Mouse (Mus musculus) lung, embryonic 15.5 days (tissue): Measurements from ENCODE around the gene St6galnac1. TPM values are rescaled to one million over a fixed set of nuclear protein-coding genes. Genes with fewer than 3 reads are reported as not detected.
A peak's percentile ranks its signal among the peaks of the same experiment; 100 is the strongest.
"Not testable (repeated sequence)": the region's sequence is repeated elsewhere in the genome, so short reads cannot be mapped to it uniquely, and the experiment has no call there.

Experiments used
- ATAC-seq: fragments of 200-750 bp; cut with Nextera tagmentation; 2 replicates; pipeline ENCODE4 v1.8.0; 2017; ENCODE audit warnings: moderate number of reproducible peaks, borderline replicate concordance; ENCODE audit not compliant: low FRiP score, low TSS enrichment; ENCODE audit errors: extremely low read depth
- H3K27ac ChIP-seq: fragments of 300-500 bp; sonication (generic); 2 replicates; pipeline ENCODE4 v1.5.1; 2015; ENCODE audit warnings: moderate library complexity, mild to moderate bottlenecking, inconsistent platforms
- H3K27me3 ChIP-seq: fragments of 300-500 bp; sonication (generic); 2 replicates; pipeline ENCODE4 v1.6.1; 2015; ENCODE audit warnings: inconsistent platforms
- H3K36me3 ChIP-seq: fragments of 300-500 bp; sonication (generic); 2 replicates; pipeline ENCODE4 v1.6.1; 2015; ENCODE audit warnings: inconsistent platforms
- H3K4me1 ChIP-seq: fragments of 300-500 bp; sonication (generic); 2 replicates; pipeline ENCODE4 v1.6.1; 2015; ENCODE audit warnings: inconsistent platforms
- H3K4me2 ChIP-seq: fragments of 300-500 bp; sonication (generic); 2 replicates; pipeline ENCODE4 v1.6.1; 2015; ENCODE audit warnings: inconsistent platforms, mild to moderate bottlenecking, moderate library complexity
- H3K4me3 ChIP-seq: fragments of 300-500 bp; sonication (generic); 2 replicates; pipeline ENCODE4 v1.5.1; 2015; ENCODE audit warnings: mild to moderate bottlenecking, inconsistent platforms
- H3K9ac ChIP-seq: fragments of 300-500 bp; sonication (generic); 2 replicates; pipeline ENCODE4 v1.6.1; 2015; ENCODE audit warnings: inconsistent platforms
- H3K9me3 ChIP-seq: fragments of 300-500 bp; sonication (generic); 2 replicates; pipeline ENCODE4 v1.6.1; 2016; ENCODE audit warnings: inconsistent platforms
- WGBS: fragments of 180-500 bp; shearing (Covaris S2); methylation state at CpG from one replicate; pipeline ENCODE4 v1.1.7; 2015; 5-methylcytosine and 5-hydroxymethylcytosine counted together
- polyA plus RNA-seq: library from polyadenylated mRNA; unstranded; fragments of >200 nt; fragmentation: Nextera tagmentation; extraction: Ambion mirVana; gene quantifications from 2 replicates; pipeline ENCODE4 v1.2.1, GENCODE M21; 2015

Gene St6galnac1
- polyA plus RNA-seq, 1 experiment from 2014 or later: not detected

GRCm38 (mm10) chr11:116753674-116754470, 21.4 kb downstream of the St6galnac1 start:
- Histone ChIP-seq H3K9ac (no peak overlapping the region), H3K4me3 (no peak overlapping the region), H3K36me3 (no peaks in the 10 kb centered on the region), H3K4me1 (no peaks in the 10 kb centered on the region), H3K9me3 (no peaks in the 10 kb centered on the region), H3K27me3 (no peaks in the 10 kb centered on the region), H3K27ac (no peak overlapping the region), H3K4me2 (no peak overlapping the region)
- ATAC-seq: no peak
- WGBS: 83% methylated on average over 5 of the region's 5 CpGs

- no peak overlapping the region for H3K4me3 ChIP-seq
- no peaks in the 10 kb centered on the region for H3K36me3 ChIP-seq
- no peak overlapping the region for H3K27ac ChIP-seq
- no peaks in the 10 kb centered on the region for H3K27me3 ChIP-seq
- H3K9me3 ChIP-seq: no peaks in the 10 kb centered on the region
- WGBS: 72% methylated on average over 8 of the region's 8 CpGs
- H3K9ac ChIP-seq: no peak overlapping the region
- H3K4me2 ChIP-seq: no peak overlapping the region
- no peak for ATAC-seq
- no peaks in the 10 kb centered on the region for H3K4me1 ChIP-seq
These were observed 25.6 kb downstream of the St6galnac1 start for GRCm38 (mm10) chr11:116749733-116750132.

GRCm38 (mm10) chr11:116748692-116749091, 26.6 kb downstream of the St6galnac1 start:
- not testable (repeated sequence) for H3K4me3 ChIP-seq

GRCm38 (mm10) chr11:116746822-116747221, 28.5 kb downstream of the St6galnac1 start:
- H3K4me1 ChIP-seq, H3K4me2 ChIP-seq, H3K27ac ChIP-seq, H3K4me3 ChIP-seq, H3K9me3 ChIP-seq, H3K36me3 ChIP-seq, H3K27me3 ChIP-seq, H3K9ac ChIP-seq, ATAC-seq: not testable (repeated sequence)
- 96% methylated on average over 3 of the region's 3 CpGs for WGBS

More at GRCm38 (mm10) chr11:116748692-116749091, 26.6 kb downstream of the St6galnac1 start:
- H3K27me3 ChIP-seq, H3K4me2 ChIP-seq, H3K9ac ChIP-seq, H3K27ac ChIP-seq, H3K36me3 ChIP-seq, ATAC-seq, H3K9me3 ChIP-seq, H3K4me1 ChIP-seq: not testable (repeated sequence)
- 72% methylated on average over 2 of the region's 2 CpGs for WGBS

GRCm38 (mm10) chr11:116745457-116745856, 29.9 kb downstream of the St6galnac1 start:
- not testable (repeated sequence) for H3K9ac ChIP-seq, H3K4me3 ChIP-seq, H3K36me3 ChIP-seq, H3K27me3 ChIP-seq, H3K9me3 ChIP-seq, H3K4me1 ChIP-seq, ATAC-seq, H3K4me2 ChIP-seq, H3K27ac ChIP-seq
- WGBS: 68% methylated on average over 2 of the region's 2 CpGs

- H3K9me3 ChIP-seq: no peaks in the 10 kb centered on the region
- H3K27me3 ChIP-seq: no peaks in the 10 kb centered on the region
- WGBS: 45% methylated on average over 11 of the region's 11 CpGs
- no peak for ATAC-seq
- no peaks in the 10 kb centered on the region for H3K36me3 ChIP-seq
- H3K4me1 ChIP-seq: no peaks in the 10 kb centered on the region
- H3K9ac ChIP-seq: no peak overlapping the region
- H3K4me3 ChIP-seq: no peak overlapping the region
- no peak overlapping the region for H3K27ac ChIP-seq
- no peak overlapping the region for H3K4me2 ChIP-seq
These were observed 36.9 kb downstream of the St6galnac1 start for GRCm38 (mm10) chr11:116738411-116738810.

- H3K36me3 ChIP-seq: no peaks in the 10 kb centered on the region
- no peak for ATAC-seq
- H3K9ac ChIP-seq: no peak overlapping the region
- 71% methylated on average over 4 of the region's 4 CpGs for WGBS
- no peak overlapping the region for H3K4me2 ChIP-seq
- no peak overlapping the region for H3K27ac ChIP-seq
- H3K27me3 ChIP-seq: no peaks in the 10 kb centered on the region
- no peak overlapping the region for H3K4me3 ChIP-seq
- peaks cover 4% of the 10 kb centered on the region; the same call in 1 of the 2 replicates for H3K4me1 ChIP-seq
- H3K9me3 ChIP-seq: no peaks in the 10 kb centered on the region
These were observed 42.8 kb downstream of the St6galnac1 start for GRCm38 (mm10) chr11:116732536-116732935.

GRCm38 (mm10) chr11:116731060-116731580, 44.2 kb downstream of the St6galnac1 start:
- H3K36me3 ChIP-seq, ATAC-seq, H3K4me1 ChIP-seq, H3K9ac ChIP-seq, H3K27me3 ChIP-seq, H3K4me2 ChIP-seq, H3K27ac ChIP-seq, H3K9me3 ChIP-seq, H3K4me3 ChIP-seq: not testable (repeated sequence)
- WGBS: 87% methylated on average over 6 of the region's 6 CpGs

- peak; percentile 39; the same call in 1 of the 2 replicates for ATAC-seq
- Histone ChIP-seq H3K27ac (no peak overlapping the region), H3K9ac (no peak overlapping the region), H3K27me3 (no peaks in the 10 kb centered on the region), H3K4me2 (no peak overlapping the region), H3K36me3 (no peaks in the 10 kb centered on the region), H3K9me3 (no peaks in the 10 kb centered on the region), H3K4me1 (peaks cover 4% of the 10 kb centered on the region; the same call in 1 of the 2 replicates), H3K4me3 (no peak overlapping the region)
- 44% methylated on average over 9 of the region's 9 CpGs for WGBS
These were observed 45.9 kb downstream of the St6galnac1 start for GRCm38 (mm10) chr11:116729276-116730008.

GRCm38 (mm10) chr11:116726156-116726555, 49.2 kb downstream of the St6galnac1 start:
- Histone ChIP-seq H3K9me3 (no peaks in the 10 kb centered on the region), H3K36me3 (no peaks in the 10 kb centered on the region), H3K9ac (no peak overlapping the region), H3K4me3 (no peak overlapping the region), H3K27ac (no peak overlapping the region), H3K4me1 (peaks cover 9% of the 10 kb centered on the region; the same call in 1 of the 2 replicates), H3K27me3 (no peaks in the 10 kb centered on the region), H3K4me2 (no peak overlapping the region)
- ATAC-seq: no peak
- WGBS: 68% methylated on average over 3 of the region's 3 CpGs

GRCm38 (mm10) chr11:116725031-116725948, 50.0 kb downstream of the St6galnac1 start:
- peaks cover 9% of the 10 kb centered on the region; the same call in 1 of the 2 replicates for H3K4me1 ChIP-seq
- H3K27ac ChIP-seq: no peak overlapping the region
- H3K27me3 ChIP-seq: no peaks in the 10 kb centered on the region
- 0 out of 2 replicates have a peak overlapping the region, but pooled peaks have one; percentile 3 for H3K4me2 ChIP-seq
- H3K4me3 ChIP-seq: no peak overlapping the region
- H3K9ac ChIP-seq: no peak overlapping the region
- peak; percentile 54; the same call in 1 of the 2 replicates for ATAC-seq
- WGBS: 39% methylated on average over 27 of the region's 27 CpGs
- H3K9me3 ChIP-seq: no peaks in the 10 kb centered on the region
- no peaks in the 10 kb centered on the region for H3K36me3 ChIP-seq
